Mouse (Mus musculus) liver, embryonic 14.5 days (tissue): ENCODE data around the gene AI182371. TPM values are rescaled to one million over a fixed set of nuclear protein-coding genes. Genes with fewer than 3 reads are reported as not detected.
A peak's percentile ranks its signal among the peaks of the same experiment; 100 is the strongest.

Experiments used
- ATAC-seq: fragments of 200-750 bp; cut with Nextera tagmentation; 2 replicates; pipeline ENCODE4 v1.8.0; 2017; ENCODE audit warnings: moderate number of reproducible peaks, mild to moderate bottlenecking, moderate library complexity; ENCODE audit not compliant: insufficient read depth
- DNase-seq, 3 experiments: peaks; one replicate each; pipeline ENCODE4 v3.0.0-alpha.2; 2012 to 2013; ENCODE audit warnings: low read depth in 3 of 3, low spot score in 3 of 3
- H3K27ac ChIP-seq: fragments of 300-500 bp; sonication (generic); 2 replicates; pipeline ENCODE4 v1.5.1; 2014; ENCODE audit warnings: moderate library complexity, mild to moderate bottlenecking, control low read depth, inconsistent platforms
- H3K27me3 ChIP-seq: fragments of 300-500 bp; sonication (generic); 2 replicates; pipeline ENCODE4 v1.6.1; 2014; ENCODE audit warnings: mild to moderate bottlenecking, low read length, moderate library complexity; ENCODE audit not compliant: control insufficient read depth, insufficient read depth
- H3K36me3 ChIP-seq: fragments of 300-500 bp; sonication (generic); replicated peaks from 2 replicates; pipeline ENCODE4 v1.6.1; 2014; ENCODE audit warnings: low read depth; ENCODE audit not compliant: control insufficient read depth, insufficient read depth
- H3K4me1 ChIP-seq, 2 experiments: fragments of 200-500 bp in 1 of 2; fragments of 300-500 bp in 1 of 2; sonication (generic) in 1 of 2; replicated peaks; 2 replicates each; pipeline ENCODE4 v1.6.1; 2012 to 2014; ENCODE audit warnings: antibody characterized with exemption in 1 of 2, inconsistent platforms in 1 of 2, low read length in 1 of 2; ENCODE audit not compliant: control insufficient read depth in 2 of 2, insufficient read depth in 2 of 2
- H3K4me2 ChIP-seq: fragments of 300-500 bp; sonication (generic); 2 replicates; pipeline ENCODE4 v1.6.1; 2014; ENCODE audit warnings: low read depth, mild to moderate bottlenecking, control low read depth, moderate library complexity
- H3K4me3 ChIP-seq, 2 experiments: fragments of 200-500 bp in 1 of 2; fragments of 300-500 bp in 1 of 2; sonication (generic) in 1 of 2; 2 replicates each; pipeline ENCODE4 v1.5.1; 2012 to 2014; ENCODE audit warnings: low read depth in 2 of 2, low read length in 2 of 2, mild to moderate bottlenecking in 2 of 2, control low read depth in 1 of 2, inconsistent platforms in 1 of 2, moderate library complexity in 1 of 2; ENCODE audit not compliant: insufficient read depth in 1 of 2
- H3K9ac ChIP-seq: fragments of 300-500 bp; sonication (generic); replicated peaks from 2 replicates; pipeline ENCODE4 v1.6.1; 2014; ENCODE audit warnings: mild to moderate bottlenecking, control low read depth, moderate library complexity
- H3K9me3 ChIP-seq: fragments of 300-500 bp; sonication (generic); 2 replicates; pipeline ENCODE4 v1.6.1; 2016; ENCODE audit warnings: low read length, mixed read lengths; ENCODE audit not compliant: control insufficient read depth
- CTCF ChIP-seq: IDR thresholded peaks from 2 replicates; pipeline ENCODE4 v1.5.1; 2016; ENCODE audit warnings: antibody characterized with exemption, low read depth, control low read depth
- EP300 ChIP-seq: IDR thresholded peaks from 2 replicates; pipeline ENCODE4 v1.6.1; 2016; ENCODE audit warnings: antibody characterized with exemption, low read depth
- WGBS: fragments of 180-500 bp; shearing (Covaris S2); extraction: QIAGEN DNeasy Blood & Tissue Kit; methylation state at CpG from one replicate; pipeline ENCODE4 v1.1.7; 2014; ENCODE audit not compliant: insufficient replicate concordance; 5-methylcytosine and 5-hydroxymethylcytosine counted together
- polyA plus RNA-seq, 2 experiments: library from polyadenylated mRNA; depleted of rRNA in 1 of 2; stranded (reverse) in 1 of 2; unstranded in 1 of 2; fragments of >200 nt; fragmentation: Nextera tagmentation in 1 of 2; extraction: Ambion mirVana in 1 of 2; gene quantifications; 2 replicates each; pipeline versions ENCODE4 v1.2.1 to v1.2.3; 2012 to 2014

Gene AI182371
- polyA plus RNA-seq, 2 experiments: 7.5 to 16.5 TPM

DNA sequence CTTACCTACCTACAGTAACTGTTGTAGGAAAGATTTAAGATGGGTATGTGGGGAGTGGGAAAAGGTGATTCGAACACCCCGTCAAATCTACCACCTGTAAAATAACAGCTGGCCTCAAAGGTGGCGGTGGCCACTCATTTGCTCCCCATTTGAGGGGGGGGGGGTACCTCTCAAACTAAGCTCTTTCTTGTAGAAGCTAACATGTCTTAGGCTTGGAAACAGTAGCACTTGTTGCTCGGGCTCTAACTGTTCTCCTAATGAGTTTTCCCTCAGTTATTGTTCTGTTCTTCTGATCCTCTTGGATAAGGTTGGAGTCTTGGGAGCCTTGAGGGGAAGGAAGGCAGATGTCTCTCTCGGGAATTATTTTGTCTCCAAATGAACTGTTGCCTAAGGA lies 31.3 kb upstream of the AI182371 start:
- peak; percentile 8; the same call in 1 of the 2 replicates for ATAC-seq
- DNase-seq: no peak
- H3K27ac ChIP-seq: peak overlapping the region; percentile 45
- H3K4me1 ChIP-seq: peaks cover 7 to 9% of the 10 kb centered on the region in 2 experiments
- no peak for TF ChIP-seq EP300
- no peak for TF ChIP-seq CTCF
- no peaks in the 10 kb centered on the region for H3K9me3 ChIP-seq
- peaks cover 3% of the 10 kb centered on the region for H3K36me3 ChIP-seq
- H3K9ac ChIP-seq: peak overlapping the region; percentile 73
- H3K4me2 ChIP-seq: peak overlapping the region; percentile 87
- 8% methylated on average over 5 of the region's 5 CpGs for WGBS
- H3K4me3 ChIP-seq: peak overlapping the region; percentile 66 to 78
- no peaks in the 10 kb centered on the region for H3K27me3 ChIP-seq

DNA sequence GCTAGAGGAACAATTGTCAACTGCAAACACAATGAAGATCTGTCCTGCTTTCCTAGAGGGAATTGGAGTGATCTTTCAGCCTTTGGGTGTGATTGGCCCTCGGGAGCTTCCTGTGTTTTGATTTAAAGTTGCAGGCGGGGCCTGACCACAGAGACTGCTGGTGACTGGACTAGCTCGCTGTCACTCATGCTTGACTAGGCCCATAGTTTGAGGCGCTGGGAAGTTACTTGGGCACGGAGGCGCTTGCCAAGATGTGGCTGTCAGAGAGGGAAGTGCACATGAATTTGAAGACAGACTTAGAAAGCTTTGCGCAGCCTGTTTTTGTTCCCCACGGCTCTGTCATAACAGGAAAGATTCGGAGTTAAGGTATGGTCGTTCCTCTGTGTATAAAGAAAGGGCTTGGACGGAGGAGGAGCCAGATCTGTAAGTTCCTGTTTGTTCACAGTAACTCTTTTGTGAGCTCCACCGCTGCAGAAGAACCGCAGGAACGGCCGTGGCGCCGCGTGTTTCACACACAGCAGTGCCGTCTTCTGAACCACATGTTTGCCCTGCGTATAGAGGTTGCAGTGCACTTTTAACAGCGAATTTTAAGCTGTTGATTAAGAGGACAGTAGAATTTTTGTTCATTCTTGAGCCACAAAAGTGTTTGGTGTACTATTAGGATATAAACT lies 30.8 kb upstream of the AI182371 start:
- peaks cover 2% of the 10 kb centered on the region for H3K36me3 ChIP-seq
- peak; percentile 28; the same call in 1 of the 2 replicates for TF ChIP-seq CTCF
- TF ChIP-seq EP300: no peak
- H3K9ac ChIP-seq: peak overlapping the region; percentile 73
- ATAC-seq (peak; percentile 98), DNase-seq (peak; percentile 84 to 87 (median 84))
- H3K4me3 ChIP-seq: peak overlapping the region; percentile 66 to 78
- peak overlapping the region; percentile 45 for H3K27ac ChIP-seq
- H3K4me2 ChIP-seq: peak overlapping the region; percentile 87
- WGBS: under 1% methylated on average over 21 of the region's 21 CpGs
- H3K9me3 ChIP-seq: no peaks in the 10 kb centered on the region
- no peaks in the 10 kb centered on the region for H3K27me3 ChIP-seq
- H3K4me1 ChIP-seq: peaks cover 7 to 9% of the 10 kb centered on the region in 2 experiments

DNA sequence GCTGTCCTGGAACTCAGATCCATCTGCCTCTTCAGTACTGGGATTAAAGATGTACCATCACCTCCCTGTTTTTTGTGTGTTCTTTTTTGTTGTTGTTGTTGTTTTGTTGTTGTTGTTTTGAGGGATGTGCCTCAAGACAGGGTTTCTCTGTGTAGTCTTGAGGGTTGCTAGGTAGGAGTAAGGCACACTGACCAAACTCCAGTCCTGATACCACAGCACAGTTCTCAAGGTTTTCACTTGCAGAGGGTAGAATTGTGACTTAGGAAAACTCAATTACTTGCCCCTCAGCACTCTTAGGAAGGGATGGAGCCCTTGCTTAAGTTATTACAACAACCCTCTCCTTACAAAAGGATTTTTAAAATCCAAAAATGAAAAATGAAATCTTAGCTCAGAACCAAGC lies 30.1 kb upstream of the AI182371 start:
- no peaks in the 10 kb centered on the region for H3K9me3 ChIP-seq
- H3K36me3 ChIP-seq: peaks cover 2% of the 10 kb centered on the region
- TF ChIP-seq EP300: no peak
- ATAC-seq (no peak), DNase-seq (no peak)
- H3K4me2 ChIP-seq: peak overlapping the region; percentile 87
- H3K27ac ChIP-seq: no peak overlapping the region
- no peaks in the 10 kb centered on the region for H3K27me3 ChIP-seq
- 0 out of 2 replicates have a peak overlapping the region, but pooled peaks have one; percentile 73 for H3K9ac ChIP-seq
- peaks cover 7 to 9% of the 10 kb centered on the region in 2 experiments for H3K4me1 ChIP-seq
- H3K4me3 ChIP-seq: peak overlapping the region in 1 of 2 experiments; percentile 66; a peak in 2 of 4 replicates

DNA sequence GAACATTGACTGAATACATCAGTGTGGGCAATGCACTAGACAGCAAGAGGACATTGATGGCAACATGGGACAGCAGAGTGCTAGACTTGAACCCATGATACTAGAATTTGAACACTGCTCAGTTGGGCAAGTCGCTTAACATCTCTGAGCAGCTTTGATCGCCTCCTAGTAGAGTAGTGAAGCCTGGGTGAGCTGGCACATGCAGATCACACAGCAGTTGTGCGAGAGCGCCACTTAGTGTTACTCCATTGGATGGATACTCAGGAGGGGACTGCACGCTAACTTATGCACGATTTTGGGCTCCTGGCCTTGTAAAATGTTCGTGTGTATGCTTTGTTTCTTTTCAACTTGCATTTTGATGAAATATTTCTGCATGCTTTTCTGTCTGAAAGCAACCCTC lies 23.4 kb upstream of the AI182371 start:
- TF ChIP-seq CTCF (peak; percentile 54), EP300 (no peak)
- 74% methylated on average over 7 of the region's 7 CpGs for WGBS
- no peak for ATAC-seq

DNA sequence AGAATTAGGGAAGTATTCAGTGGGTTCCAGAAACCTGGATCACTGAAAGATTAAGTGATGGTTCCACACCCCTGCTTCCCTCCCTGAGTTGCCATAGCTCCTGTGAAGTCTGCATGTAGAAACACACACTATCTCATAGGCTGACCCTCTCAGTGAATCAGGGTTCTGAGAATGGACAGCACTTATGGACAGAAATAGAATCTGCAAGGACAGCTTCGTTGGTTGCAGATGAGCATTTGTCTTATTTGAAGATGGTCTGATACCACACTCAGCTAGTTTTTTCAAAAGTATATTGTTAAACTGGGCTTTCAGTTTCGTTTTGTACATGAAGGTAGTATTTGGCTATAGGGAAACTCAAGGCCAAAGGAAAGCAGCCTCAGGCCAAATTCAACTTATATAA lies 9.2 kb upstream of the AI182371 start:
- H3K4me3 ChIP-seq: 0 out of 4 replicates have a peak overlapping the region, but pooled peaks of 1 of the 2 experiments have one; percentile 13

More for the DNA sequence above, 23.4 kb upstream of the AI182371 start:
- Histone ChIP-seq H3K4me2 (no peak overlapping the region), H3K27me3 (no peaks in the 10 kb centered on the region), H3K4me3 (no peak overlapping the region), H3K27ac (no peak overlapping the region), H3K9ac (no peak overlapping the region), H3K9me3 (no peaks in the 10 kb centered on the region), H3K36me3 (peaks cover 2% of the 10 kb centered on the region), H3K4me1 (no peaks in the 10 kb centered on the region)
- DNase-seq: no peak

More for the DNA sequence above, 9.2 kb upstream of the AI182371 start:
- Histone ChIP-seq H3K9ac (peak overlapping the region; percentile 27), H3K4me1 (peaks cover 11 to 15% of the 10 kb centered on the region in 2 experiments), H3K27me3 (no peaks in the 10 kb centered on the region), H3K36me3 (no peaks in the 10 kb centered on the region), H3K4me2 (peak overlapping the region; percentile 80), H3K9me3 (no peaks in the 10 kb centered on the region), H3K27ac (no peak overlapping the region)
- TF ChIP-seq EP300: no peak
- ATAC-seq: no peak
- WGBS: 43% methylated on average over 2 of the region's 2 CpGs
- no peak for DNase-seq
